Mouse (Mus musculus): Measurements from ENCODE around the gene Gabarap.

Gene Gabarap

DNA sequence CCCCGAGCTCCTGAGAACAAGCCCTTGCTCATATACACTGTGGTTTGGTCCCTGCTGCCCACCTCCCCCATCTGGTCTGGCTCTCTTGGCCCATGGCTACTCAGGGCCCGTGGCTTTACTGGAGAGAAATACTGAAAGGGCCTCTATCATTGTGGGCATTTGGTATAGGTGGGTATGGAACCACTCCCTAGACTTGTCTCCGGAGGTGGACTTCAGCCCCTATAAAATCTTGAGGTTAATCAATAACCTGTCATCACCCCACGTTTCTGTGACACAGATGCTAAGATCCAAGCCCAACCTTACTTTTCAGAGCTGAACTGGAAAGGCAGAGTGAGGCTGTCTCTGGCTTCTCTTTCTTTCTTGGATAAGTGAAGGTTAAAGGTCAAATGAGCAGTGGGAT, 22.1 kb upstream of the Gabarap start:
- no peak for DNase-seq (ENCODE audit: low spot score in 2 of 2)

DNA sequence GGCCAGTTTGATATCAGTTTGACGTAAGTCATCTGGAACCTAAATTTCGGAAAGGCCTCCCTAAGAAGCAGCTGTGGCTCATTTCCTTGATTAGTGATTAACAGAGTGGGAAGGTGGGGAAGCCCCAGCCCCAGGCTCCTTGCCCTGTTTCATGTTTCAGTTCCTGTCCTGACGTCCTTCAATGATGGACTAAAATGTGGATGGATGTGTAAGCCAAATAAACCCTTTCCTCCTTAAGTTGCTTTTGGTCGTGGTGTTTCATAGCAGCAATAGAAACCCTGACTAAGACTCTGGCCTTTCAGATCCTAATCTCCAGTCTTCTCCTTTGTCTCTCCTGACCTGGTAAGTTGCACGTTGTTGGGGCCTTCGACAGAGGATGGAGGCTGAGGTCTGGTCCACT, 20.7 kb upstream of the Gabarap start:
- no peak for DNase-seq (ENCODE audit: low spot score in 2 of 2)

DNA sequence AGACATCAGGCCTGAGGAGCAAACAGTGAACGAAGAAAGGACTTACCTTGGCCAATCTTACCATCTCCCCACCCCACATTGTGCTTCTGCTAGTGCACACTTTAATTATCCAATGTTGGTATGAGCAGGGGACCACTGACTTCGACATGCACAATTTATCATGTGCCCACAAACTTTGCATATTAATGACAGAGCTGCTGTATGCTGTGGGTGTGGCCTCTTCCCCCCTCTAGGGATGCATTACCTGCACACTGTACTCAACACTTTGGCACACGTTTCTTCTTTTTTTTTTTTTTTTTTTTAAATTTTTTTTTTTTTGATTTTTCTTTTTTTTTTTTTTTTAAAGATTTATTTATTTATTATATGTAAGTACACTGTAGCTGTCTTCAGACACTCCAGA, 20.2 kb upstream of the Gabarap start:
- no peak for DNase-seq (ENCODE audit: low spot score in 2 of 2)

DNA sequence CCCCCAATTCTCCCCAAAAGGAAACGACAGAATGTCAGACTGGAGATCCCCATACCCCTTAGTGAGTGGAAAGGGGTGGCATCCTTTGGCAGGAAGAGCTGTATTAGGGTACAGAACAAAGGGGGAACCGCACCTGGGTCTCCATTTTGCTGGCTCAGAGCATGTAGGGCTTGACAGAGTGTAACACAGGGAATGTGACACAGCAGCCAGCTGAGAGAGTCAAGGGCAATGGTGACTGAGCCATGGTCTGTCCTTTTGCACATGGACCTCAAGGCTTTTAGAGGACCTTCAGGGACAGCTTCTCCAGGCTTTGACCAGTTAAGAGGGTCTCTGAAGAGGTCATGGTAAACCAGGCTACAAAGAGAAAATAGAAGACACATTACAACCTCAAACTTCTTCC, 16.0 kb upstream of the Gabarap start:
- DNase-seq (ENCODE audit: low spot score in 2 of 2), result no peak

DNA sequence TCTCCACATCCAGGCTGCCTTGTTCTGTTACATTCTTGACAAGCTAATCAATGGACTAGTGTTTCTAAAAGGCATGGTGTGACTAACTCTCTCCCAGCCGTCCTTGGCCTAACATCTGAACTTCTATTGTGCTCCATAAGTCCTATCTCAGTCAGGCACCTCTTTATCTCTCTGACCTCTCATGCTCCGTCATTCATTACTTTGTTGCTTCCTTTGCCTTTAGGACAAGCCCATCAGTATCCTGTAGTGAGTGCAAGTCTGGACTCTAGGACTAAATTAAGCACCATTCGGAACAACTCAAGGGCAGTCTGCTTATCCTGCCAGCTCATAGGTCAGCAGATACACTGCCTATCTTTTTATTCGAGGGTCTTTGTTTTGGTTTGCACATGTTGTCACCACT, 14.7 kb upstream of the Gabarap start:
- no peak for DNase-seq (ENCODE audit: low spot score in 2 of 2)

DNA sequence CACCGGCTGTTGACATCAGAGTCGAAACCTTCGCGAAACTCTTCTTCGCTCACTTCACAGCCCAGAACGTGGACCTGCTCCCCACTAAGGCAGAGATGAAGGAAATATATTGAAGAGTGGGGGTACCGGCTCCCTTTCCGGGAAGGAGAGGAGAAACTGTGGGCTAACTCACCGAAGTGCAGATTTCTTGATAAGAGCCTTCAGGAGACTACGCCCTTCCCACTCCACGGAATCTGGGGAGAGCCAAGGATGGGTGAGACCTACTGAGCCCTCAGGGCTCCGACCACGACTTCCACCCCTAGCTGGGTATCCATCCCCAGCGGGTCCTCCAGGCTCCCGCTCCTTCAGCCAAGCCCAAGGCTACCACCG, 11.1 kb upstream of the Gabarap start:
- DNase-seq (ENCODE audit: low spot score in 2 of 2), result no peak

DNA sequence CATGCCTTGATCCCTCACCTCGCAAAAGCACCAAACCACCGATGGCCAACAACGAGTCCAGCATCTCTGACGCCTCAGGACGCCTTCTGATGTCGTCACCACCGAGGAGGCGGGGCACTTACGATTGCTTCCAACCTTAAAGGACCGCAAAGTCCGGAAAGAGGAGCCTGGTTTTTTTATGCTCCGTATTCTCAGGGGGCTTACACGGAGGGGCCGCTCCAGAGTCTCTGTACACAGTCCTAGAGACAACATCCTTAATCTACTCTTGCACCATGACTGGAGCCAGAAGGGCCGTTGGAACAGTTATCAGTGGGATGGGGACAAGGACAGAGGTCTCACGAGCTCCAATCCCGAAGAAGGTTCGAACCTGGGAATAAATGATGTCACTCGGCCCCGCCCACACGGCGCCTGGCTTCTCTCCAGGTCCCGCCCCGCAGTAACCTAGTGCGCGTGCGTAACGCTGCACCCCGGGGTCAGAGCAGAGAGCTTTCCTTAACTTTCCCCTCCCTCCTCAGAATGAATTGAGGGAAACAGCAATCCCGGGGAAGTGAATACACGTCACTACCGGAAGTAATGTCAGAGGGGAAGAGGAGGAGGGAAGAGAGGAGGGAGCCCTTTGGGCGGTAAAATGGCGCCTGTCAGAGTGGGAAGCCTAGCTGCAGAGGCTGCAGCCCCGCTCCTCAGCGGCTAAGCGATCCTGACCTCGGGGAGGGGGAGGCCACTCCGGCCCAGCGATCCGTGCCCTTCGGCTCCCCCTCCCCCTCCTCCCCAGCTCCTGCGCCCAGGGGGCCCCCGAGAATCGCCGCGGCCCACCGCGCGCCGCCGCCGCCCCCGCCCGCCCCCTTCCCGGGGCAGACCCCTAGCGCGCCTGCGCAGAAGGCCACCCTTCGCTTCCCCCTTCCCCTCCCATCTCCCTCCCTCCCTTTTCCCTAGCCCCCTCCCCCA, 10.5 kb upstream of the Gabarap start:
- DNase-seq (ENCODE audit: low spot score in 2 of 2), result peak; percentile 85 to 87

DNA sequence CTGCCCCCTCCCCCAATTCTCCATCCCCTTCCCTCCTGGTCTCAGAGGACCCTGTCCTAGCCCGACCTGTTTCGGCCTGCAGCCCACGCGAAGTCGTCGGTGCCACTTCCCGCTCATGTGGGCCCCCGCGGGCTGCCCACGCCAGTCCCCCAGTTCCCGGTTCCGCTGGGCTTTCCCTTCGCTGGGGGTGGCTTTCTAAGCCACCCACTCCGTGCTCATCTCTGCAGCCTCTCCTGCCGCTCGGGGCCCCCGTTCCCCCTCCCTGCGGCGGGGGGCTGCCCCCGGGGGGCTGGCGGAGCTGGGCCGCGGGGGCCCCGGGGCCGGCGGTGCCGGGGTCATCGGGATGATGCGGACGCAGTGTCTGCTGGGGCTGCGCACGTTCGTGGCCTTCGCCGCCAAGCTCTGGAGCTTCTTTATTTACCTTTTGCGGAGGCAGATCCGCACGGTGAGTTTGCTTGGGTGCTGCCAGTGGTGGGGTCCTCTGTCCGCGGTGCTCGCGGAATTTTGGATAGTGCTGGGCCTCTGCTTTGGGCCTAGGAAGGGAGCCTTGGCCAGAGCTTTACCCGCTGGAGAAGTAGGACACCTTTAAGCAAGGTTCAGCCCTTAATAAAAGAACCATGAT, 9.7 kb upstream of the Gabarap start, which contains the start of gene Ctdnep1:
Ctdnep1 (plus strand) TSS at position 16 of the 622 bp plus-strand sequence.
- peak in 1 of 2 experiments; percentile 31 for DNase-seq (ENCODE audit: low spot score in 2 of 2)

DNA sequence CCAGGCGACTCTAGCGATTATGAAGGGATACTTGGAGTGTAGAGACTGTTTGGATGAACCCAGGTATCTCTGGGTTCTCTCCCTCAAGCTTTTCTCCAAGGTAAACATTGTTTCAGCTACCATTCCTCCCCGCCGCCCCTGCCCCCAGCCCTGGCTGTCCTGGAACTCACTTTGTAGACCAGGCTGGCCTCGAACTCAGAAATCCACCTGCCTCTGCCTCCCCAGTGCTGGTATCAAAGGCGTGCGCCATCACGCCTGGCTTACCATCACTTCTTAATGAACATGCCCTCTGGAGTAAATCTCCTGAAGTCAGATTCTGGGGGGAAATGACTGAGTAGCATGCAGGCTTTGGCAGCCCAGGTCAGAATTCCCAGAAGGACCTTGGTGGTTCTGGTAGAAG, 8.7 kb upstream of the Gabarap start, which contains the start of gene Elp5:
Elp5 (minus strand) TSS at position 293 of the 400 bp plus-strand sequence.
- DNase-seq (ENCODE audit: low spot score in 2 of 2), result no peak

DNA sequence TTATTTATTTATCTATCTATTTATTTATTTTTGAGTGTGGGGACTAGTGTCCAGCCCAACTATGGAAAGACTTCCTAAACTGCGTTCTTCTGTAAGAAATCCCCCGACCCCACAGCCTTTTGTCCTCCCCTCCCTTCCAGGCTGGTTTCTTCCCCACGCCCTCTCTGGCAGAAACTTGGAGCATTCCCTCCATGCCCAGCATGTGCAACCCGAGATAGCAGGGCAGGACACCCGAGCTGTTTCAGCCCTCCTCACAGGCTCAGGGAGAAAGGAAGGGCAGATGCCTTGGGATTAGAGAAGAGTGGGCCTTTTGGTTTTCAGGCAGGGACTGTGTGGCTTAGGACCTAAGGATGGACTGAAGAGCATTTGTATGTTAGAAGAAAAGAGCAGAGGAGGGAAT, 8.1 kb upstream of the Gabarap start:
- DNase-seq (ENCODE audit: low spot score in 2 of 2), result no peak

DNA sequence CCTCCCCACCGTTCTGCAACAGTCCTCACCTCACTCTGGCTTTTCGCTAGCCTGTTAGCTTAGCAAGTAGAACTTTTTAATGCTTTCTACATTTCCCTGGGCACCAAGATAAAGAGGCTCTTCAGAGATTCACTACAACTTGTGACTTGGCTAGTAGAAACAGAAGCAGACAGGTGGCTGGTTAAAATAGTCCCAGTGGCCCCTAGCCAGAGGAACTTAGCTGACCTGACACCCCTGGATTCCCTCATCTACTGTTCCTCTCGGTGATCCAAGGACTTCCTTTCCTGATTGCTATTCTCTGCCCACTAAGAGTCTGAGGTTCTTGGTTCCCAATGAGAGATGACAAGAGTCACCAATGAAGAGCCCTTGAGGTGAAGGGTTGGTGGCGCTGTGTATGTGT, 7.6 kb upstream of the Gabarap start:
- DNase-seq (ENCODE audit: low spot score in 2 of 2), result no peak

DNA sequence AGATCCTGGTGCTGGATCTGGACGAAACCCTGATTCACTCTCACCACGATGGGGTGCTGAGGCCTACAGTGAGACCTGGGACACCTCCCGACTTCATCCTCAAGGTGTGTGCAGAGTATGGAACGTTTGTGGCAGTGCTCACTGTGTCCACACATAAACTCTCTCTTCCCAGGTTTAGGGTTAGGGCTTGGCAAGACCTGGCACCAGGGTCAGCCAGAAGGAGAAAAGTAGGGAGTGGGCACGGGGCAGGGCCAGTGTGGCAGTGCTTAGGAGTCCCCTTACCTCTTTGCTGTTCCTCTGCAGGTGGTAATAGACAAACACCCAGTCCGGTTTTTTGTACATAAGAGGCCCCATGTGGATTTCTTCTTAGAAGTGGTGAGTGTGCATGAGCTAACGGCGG, 6.5 kb upstream of the Gabarap start:
- DNase-seq (ENCODE audit: low spot score in 2 of 2), result no peak

DNA sequence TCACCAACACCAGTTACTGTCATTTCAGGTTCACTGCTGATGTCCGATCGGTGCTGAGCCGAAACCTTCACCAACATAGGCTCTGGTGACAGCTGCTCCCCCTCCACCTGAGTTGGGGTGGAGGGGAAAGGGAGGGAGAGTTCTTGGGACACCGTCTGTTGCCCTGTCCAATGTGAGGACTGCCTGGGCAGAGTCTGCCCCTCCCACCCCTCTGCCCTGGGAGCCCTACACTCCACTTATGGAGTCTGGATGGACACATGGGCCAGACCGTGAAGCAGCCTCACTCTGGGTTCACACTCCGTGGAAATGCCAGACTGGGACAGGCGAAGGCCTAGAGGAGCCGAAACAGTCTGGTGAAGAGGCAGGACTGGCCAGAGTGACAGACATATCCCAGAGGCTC, 994 bp upstream of the Gabarap start:
- DNase-seq (ENCODE audit: low spot score in 2 of 2), result no peak

DNA sequence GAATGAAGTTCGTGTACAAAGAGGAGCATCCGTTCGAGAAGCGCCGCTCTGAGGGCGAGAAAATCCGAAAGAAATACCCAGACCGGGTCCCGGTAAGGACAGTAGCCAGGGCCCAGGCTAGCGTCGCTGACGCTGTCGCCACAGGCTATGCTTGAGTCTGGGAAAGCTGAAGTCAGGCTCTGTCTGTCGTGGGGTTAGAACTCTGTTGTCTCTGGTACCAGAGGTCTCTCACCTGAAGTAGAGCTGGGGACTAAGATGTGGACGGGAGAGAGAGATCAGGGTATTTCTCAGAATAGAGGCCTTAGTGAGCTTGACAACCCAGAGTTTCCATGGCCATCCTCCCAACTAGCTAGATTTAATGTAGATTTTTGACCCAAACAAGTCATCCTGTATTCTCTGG, 768 bp downstream of the Gabarap start:
- no peak for DNase-seq (ENCODE audit: low spot score in 2 of 2)

DNA sequence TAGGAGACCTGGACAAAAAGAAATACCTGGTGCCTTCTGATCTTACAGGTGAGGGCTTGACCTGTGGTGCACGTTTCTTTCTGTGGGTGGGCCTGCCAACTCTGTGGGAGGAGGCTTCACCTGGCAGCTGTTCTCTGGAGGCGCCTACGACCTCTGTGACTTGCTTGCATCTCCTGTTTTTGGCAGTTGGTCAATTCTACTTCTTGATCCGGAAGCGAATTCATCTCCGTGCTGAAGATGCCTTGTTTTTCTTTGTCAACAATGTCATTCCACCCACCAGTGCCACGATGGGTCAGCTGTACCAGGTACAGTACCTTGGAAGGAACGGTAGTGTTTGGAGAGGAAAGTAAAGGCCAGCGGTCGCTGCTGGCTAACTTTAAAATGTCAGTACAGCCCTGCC, 1.5 kb downstream of the Gabarap start:
- DNase-seq (ENCODE audit: low spot score in 2 of 2), result no peak

DNA sequence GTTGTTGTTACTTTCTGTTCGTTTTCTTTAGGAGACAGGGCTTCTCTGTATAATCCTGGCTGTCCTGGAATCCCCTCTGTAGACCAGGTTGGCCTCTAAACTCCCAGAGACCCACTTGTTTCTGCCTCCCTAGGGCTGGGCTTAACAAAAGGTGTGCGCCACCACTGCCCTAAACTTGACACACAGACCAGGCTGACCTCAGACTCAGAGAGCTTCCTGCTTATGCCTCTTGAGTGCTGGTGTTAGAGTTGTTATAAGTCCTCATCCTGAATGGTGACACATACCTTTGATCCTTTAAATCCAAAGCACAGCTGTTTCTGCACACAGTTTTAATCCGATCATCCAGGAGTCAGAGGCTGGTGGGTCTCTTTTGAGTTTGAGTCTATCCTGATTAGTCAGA, 2.0 kb downstream of the Gabarap start:
- DNase-seq (ENCODE audit: low spot score in 2 of 2), result no peak

DNA sequence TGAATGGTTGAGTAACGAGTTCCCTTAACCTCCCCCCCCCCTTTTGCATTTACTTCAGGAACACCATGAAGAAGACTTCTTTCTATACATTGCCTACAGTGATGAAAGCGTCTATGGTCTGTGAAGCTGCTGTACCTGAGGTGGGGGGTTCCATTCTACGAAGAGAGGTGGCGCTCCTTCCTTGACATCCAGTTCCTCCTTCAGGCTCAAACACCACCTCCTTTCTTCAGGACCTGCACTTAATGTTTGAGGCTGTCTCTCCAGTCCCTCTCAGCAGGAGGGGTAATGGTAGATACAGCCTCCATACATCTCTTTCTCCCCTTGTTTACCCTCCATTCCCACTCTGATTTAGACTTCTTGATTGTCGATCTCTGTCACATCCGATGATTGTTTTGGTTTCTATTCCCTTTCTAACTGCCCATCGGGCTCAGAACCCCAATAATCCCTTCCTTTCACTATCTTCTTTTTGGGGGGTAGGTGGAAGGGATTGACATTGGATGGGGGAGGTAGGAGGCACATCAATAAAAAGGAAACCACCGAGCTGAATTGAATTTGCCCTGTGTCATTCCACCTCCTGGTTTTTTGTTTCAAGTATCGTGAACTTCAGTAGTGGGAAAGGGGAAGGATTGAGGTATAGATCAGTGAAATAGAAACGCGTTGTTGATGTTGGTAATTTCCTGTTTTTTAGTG, 3.6 kb downstream of the Gabarap start:
- DNase-seq (ENCODE audit: low spot score in 2 of 2), result no peak

DNA sequence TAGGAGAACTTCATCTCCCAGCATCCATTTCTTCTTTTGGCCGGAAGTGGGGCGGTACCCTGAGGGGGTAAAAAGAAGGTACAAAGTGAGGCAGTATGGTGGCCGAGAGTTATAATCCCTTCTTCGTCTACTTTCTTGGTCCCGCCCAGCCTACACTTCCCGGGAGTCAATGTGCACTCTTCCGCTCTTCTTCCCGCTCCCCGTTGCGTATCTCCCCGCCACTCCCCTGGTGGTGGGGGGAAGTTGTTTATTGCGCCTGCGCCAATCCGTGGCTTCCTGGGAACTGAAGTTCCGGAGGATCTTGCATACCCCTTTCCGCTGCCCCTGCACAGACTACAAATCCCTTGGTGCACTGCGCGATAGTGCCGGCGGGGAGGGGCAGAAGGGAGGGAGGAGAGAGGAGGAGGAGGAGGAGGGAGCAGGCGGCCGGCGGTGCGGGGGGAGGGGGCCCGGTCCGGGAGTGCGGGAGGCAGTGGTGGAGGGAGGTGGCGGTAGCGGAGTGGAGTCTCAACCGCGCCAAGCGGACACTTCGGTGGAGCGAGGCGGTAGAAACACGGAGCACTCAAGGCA, 4.5 kb downstream of the Gabarap start, which contains the start of gene Phf23:
Phf23 (plus strand) TSS at position 387 of the 570 bp plus-strand sequence.
- peak; percentile 95 to 99 for DNase-seq (ENCODE audit: low spot score in 2 of 2)

DNA sequence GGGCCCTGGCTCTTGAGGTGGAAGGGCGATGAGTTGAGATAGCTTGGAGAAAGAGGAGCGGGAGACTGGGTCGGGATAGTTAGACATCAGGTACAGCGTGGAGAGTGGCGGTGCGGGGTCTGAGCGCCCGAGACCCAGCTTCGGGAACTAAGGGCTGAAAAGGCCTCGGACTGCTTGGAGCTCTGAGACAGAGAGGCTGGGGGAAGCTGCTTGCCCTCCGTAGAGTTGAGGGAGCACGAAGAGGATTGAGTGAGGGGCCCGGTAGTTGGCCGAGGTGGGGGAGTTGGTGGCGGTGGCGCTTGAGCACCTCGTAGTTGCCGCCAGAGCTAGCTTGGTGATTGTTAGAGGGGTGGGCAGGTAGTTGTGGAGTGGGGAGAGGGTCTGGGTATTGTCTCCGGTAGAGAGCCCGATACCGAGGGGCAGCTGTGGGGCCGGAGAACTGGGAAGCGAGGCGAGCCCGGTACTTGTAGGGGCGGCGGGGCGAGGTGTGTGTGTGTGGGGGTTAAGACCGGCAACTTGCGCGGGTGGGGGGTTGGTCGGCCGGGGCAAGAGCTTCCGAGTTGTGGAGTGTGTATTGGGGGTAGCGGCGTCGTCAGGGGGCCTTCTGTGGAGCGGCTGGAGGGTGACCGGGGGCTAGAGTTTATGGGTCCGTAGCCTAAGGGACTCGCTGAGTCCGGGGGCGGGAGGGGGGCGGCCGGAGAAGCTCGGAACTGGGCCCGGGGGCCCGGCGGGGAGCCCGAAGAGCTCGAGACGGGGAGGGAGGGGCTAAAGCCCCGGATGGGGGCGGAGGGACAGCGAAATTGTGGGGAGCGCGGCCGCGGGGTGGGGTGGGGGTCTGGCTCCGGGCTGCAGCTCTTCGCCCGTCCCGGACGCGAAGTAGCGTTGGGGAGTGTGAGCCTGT, 5.5 kb downstream of the Gabarap start:
- peak; percentile 59 to 69 for DNase-seq (ENCODE audit: low spot score in 2 of 2)

DNA sequence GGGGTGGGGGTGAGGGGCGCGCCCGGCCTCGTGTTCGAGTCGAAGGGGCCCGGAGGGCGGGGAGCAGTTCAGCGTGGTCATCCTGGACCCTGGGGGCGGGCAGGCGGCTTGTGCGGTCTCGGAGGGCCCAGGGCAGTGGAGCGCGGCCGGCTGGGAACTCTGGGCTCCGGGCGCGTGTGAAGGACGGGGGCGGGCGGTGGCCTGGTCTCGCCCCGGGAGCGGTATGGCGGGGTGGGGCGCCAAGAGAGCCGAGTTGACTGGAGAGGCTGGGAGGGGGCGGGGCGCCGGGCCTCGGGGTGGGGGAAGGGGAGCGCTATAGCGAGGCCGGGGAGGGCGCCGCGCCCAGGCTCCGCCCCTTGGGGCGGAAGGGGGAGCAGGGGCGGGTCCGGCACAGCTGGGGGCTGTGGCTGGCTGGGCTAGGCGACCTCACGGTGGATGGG, 6.1 kb downstream of the Gabarap start:
- peak; percentile 85 to 94 for DNase-seq (ENCODE audit: low spot score in 2 of 2)
